Mouse (Mus musculus) liver, embryonic 14.5 days (tissue): ENCODE data around the gene Tsn.

Source experiments
- CTCF ChIP-seq: IDR thresholded peaks from 2 replicates; pipeline ENCODE4 v1.5.1; 2016; ENCODE audit warnings: antibody characterized with exemption, low read depth, control low read depth
- EP300 ChIP-seq: IDR thresholded peaks from 2 replicates; pipeline ENCODE4 v1.6.1; 2016; ENCODE audit warnings: antibody characterized with exemption, low read depth

DNA sequence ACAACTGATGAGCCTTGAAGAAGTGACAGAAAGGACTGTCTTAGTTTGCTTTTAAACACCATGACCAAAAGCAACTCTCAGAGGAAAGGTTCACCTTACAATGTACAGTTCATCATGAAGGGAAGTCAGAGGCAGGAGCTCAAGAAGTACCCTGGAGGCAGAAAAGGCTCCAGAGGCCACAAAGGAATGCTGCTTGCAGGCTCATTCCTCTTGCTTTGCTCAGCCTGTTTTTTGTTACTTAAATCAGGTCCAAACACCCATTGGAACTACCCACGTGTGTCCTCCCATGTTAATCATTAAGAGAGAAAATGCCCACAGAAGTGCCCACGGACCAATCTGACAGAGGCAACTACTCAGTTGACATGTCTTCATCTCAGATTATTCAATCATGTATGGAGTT lies 59.6 kb downstream of the Tsn start:
- TF ChIP-seq CTCF, result no peak
- no peak for TF ChIP-seq EP300
